Mouse (Mus musculus) megakaryocyte, embryonic 14.5 days (primary cell): ENCODE measurements around the gene Nasp.

Experiments used
- FLI1 ChIP-seq: IDR thresholded peaks from 2 replicates; pipeline ENCODE4 v1.6.1; 2012; ENCODE audit warnings: low read length, inconsistent platforms, mixed read lengths
- GATA1 ChIP-seq: IDR thresholded peaks from 3 replicates; pipeline ENCODE4 v1.6.1; 2012; ENCODE audit warnings: mixed read lengths, low read length, inconsistent platforms, borderline replicate concordance

DNA sequence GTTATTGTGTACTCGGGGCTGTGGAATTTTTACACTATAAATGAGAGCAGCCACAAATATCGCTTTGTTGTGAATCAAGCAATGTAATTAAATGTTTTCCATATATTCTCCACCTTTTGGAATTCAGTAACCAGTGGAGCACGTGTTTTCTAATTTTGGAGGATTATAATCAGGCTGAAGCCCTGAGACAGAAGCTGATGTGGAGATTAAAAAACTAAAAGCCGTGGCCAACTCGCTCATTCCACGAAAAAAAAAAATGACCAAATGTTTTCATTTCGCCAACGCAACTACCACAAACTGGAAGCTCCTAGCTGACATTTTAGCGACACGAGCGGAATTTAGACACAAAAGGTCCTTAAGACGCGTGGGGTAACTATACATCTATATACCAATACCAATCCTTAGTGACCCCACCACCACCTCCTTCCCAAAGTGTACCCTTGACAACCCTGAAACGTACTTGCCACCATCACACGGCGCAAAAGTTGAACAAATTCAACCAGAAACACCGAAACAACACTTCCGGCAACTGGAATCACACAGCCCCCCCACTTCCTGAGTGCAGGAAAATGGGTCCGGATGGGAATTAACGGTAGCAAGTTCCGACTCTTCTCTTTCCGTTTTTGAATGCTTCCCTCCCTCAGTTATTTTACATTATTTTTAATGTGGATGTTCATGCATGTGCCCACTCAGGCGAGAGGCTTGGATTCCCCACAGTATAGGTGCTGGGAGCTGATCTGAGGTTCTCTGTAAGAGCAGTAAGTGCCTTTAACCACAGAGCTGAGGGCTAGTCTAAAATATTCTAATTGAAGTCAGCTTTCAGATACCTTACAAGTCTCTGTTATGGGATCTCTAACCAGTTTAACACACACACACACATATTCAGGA is 72.1 kb downstream of the Nasp start, which contains the start of gene Tmem69:
- TF ChIP-seq GATA1 (no peak), FLI1 (no peak)
